Mouse (Mus musculus) liver, embryonic 12.5 days (tissue): ENCODE measurements around the gene Rsrc2. TPM values are rescaled to one million over a fixed set of nuclear protein-coding genes. Genes with fewer than 3 reads are reported as not detected.
"Not testable (repeated sequence)": the region's sequence is repeated elsewhere in the genome, so short reads cannot be mapped to it uniquely, and the experiment has no call there.

Source experiments
- ATAC-seq: fragments of 200-750 bp; cut with Nextera tagmentation; 2 replicates; pipeline ENCODE4 v1.8.0; 2017; ENCODE audit warnings: moderate number of reproducible peaks, mild to moderate bottlenecking, moderate library complexity
- H3K27ac ChIP-seq: fragments of 300-500 bp; sonication (generic); 2 replicates; pipeline ENCODE4 v1.5.1; 2016; ENCODE audit warnings: mild to moderate bottlenecking
- H3K27me3 ChIP-seq: fragments of 300-500 bp; sonication (generic); replicated peaks from 2 replicates; pipeline ENCODE4 v1.6.1; 2016; ENCODE audit warnings: mild to moderate bottlenecking, moderate library complexity
- H3K36me3 ChIP-seq: fragments of 300-500 bp; sonication (generic); 2 replicates; pipeline ENCODE4 v1.6.1; 2016; ENCODE audit warnings: mild to moderate bottlenecking, moderate library complexity
- H3K4me1 ChIP-seq: fragments of 300-500 bp; sonication (generic); 2 replicates; pipeline ENCODE4 v1.6.1; 2016
- H3K4me2 ChIP-seq: fragments of 300-500 bp; sonication (generic); 2 replicates; pipeline ENCODE4 v1.6.1; 2016; ENCODE audit warnings: mild to moderate bottlenecking, moderate library complexity
- H3K4me3 ChIP-seq: fragments of 300-500 bp; sonication (generic); 2 replicates; pipeline ENCODE4 v1.5.1; 2016; ENCODE audit warnings: mild to moderate bottlenecking, moderate library complexity
- H3K9ac ChIP-seq: fragments of 300-500 bp; sonication (generic); 2 replicates; pipeline ENCODE4 v1.6.1; 2016; ENCODE audit warnings: mild to moderate bottlenecking, moderate library complexity
- H3K9me3 ChIP-seq: fragments of 300-500 bp; sonication (generic); replicated peaks from 2 replicates; pipeline ENCODE4 v1.6.1; 2016; ENCODE audit warnings: mild to moderate bottlenecking, moderate library complexity
- WGBS: fragments of 180-500 bp; shearing (Covaris S2); methylation state at CpG from one replicate; pipeline ENCODE4 v1.1.7; 2016; ENCODE audit not compliant: insufficient replicate concordance; 5-methylcytosine and 5-hydroxymethylcytosine counted together
- polyA plus RNA-seq: library from polyadenylated mRNA; unstranded; fragments of >200 nt; fragmentation: Nextera tagmentation; extraction: Ambion mirVana; gene quantifications from 2 replicates; pipeline ENCODE4 v1.2.1, GENCODE M21; 2016

Rsrc2 gene
- polyA plus RNA-seq = 64.6 and 65.7 TPM in 2 replicates

- Histone ChIP-seq H3K4me1 (peaks cover 53% of the 10 kb centered on the region), H3K27me3 (no peaks in the 10 kb centered on the region)
Measured at GRCm38 (mm10) chr5:123749065-123750064, at the start of gene Rsrc2, which contains the start of gene Kntc1. Gene Rsrc2 (minus strand): TSS chr5:123749414. Gene Kntc1 (plus strand): TSS chr5:123749716.

DNA sequence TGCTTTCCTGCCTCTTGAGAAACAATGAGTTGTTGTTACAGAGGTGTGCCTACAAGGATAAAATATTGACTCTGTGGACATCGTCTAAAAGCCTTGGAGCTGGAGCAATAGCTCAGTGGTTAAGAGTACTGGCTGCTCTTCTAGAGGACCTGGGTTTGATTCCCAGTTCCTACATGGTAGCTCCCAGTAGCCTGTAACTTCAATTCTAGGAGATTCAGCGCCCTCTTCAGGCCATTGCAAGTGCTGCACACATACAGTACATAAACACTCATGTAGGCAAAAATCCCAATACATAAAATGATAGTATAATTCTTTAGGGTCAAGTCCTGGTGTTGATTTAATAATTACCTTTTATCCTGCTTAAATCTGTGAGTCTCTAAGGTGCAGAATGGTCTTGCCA is 43.9 kb upstream of the Rsrc2 start:
- 70% methylated on average over 2 of the region's 2 CpGs for WGBS
- peaks cover 97% of the 10 kb centered on the region for H3K36me3 ChIP-seq
- no peak overlapping the region for H3K9ac ChIP-seq
- no peak overlapping the region for H3K4me3 ChIP-seq
- H3K4me1 ChIP-seq = no peaks in the 10 kb centered on the region
- no peak overlapping the region for H3K27ac ChIP-seq
- no peak for ATAC-seq
- no peaks in the 10 kb centered on the region for H3K9me3 ChIP-seq
- H3K27me3 ChIP-seq = no peaks in the 10 kb centered on the region
- no peak overlapping the region for H3K4me2 ChIP-seq

More at GRCm38 (mm10) chr5:123749065-123750064, at the start of gene Rsrc2, which contains the start of gene Kntc1:
- Histone ChIP-seq H3K4me3 (peak within 1 kb of the TSS; percentile 89), H3K9me3 (no peaks in the 10 kb centered on the region), H3K9ac (peak within 1 kb of the TSS; percentile 88), H3K4me2 (peak within 1 kb of the TSS; percentile 91), H3K27ac (peak within 1 kb of the TSS; percentile 99), H3K36me3 (peaks cover 48% of the 10 kb centered on the region)
- peak; percentile 90 for ATAC-seq
- under 1% methylated on average over 63 of the region's 63 CpGs for WGBS

DNA sequence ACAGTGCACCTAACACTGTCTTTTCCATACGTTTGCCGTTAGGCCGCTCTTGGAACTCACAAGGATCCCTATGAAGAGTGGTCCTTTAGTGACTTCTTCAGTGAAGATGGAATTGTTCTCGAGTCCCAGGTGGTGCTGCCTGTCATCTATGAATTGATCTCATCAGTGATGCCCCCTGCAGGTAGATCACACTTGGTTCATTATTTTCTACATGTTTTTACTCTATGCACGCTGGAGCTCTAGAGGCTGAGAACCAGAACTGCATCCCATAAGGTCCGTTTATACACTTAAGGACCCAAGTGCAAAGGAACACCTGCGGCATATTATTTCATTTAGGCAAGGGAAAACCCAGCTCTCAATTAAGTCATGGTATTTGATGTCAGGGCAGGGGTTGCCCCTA is 39.8 kb upstream of the Rsrc2 start:
- H3K4me2 ChIP-seq = no peak overlapping the region
- 85% methylated on average over 7 of the region's 7 CpGs for WGBS
- peaks cover 97% of the 10 kb centered on the region for H3K36me3 ChIP-seq
- H3K9me3 ChIP-seq = no peaks in the 10 kb centered on the region
- no peak overlapping the region for H3K9ac ChIP-seq
- no peaks in the 10 kb centered on the region for H3K4me1 ChIP-seq
- H3K4me3 ChIP-seq = no peak overlapping the region
- no peak overlapping the region for H3K27ac ChIP-seq
- H3K27me3 ChIP-seq = no peaks in the 10 kb centered on the region
- ATAC-seq = no peak

DNA sequence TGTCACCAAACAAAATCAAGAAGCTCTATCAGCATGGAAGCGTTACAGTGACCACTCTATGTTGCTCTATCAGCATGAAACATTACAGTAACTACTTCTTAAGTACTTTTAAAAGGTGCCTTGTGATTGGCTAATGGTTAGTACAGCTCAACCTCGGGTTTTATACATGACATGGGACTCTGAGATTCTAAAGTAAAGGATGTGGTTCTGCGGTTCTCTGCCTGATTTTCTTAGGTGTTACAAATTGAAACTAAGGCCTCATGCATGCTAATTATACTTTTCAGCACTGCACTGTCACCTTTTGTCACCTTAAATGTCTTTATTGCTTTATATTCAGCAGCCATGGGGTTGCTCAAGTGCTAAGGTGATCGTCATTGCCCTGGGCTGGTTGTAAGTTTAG is 32.6 kb upstream of the Rsrc2 start:
- Histone ChIP-seq H3K9me3 (no peaks in the 10 kb centered on the region), H3K36me3 (peaks cover 99% of the 10 kb centered on the region), H3K4me1 (no peaks in the 10 kb centered on the region), H3K4me3 (no peak overlapping the region), H3K27me3 (no peaks in the 10 kb centered on the region), H3K4me2 (no peak overlapping the region), H3K27ac (no peak overlapping the region), H3K9ac (no peak overlapping the region)
- no peak for ATAC-seq
- 83% methylated on average over 4 of the region's 4 CpGs for WGBS

GRCm38 (mm10) chr5:123780716-123781115 is 31.5 kb upstream of the Rsrc2 start:
- Histone ChIP-seq H3K9me3 (no peaks in the 10 kb centered on the region), H3K4me1 (no peaks in the 10 kb centered on the region), H3K4me2 (no peak overlapping the region), H3K36me3 (peaks cover 99% of the 10 kb centered on the region), H3K4me3 (no peak overlapping the region), H3K9ac (no peak overlapping the region), H3K27me3 (no peaks in the 10 kb centered on the region), H3K27ac (no peak overlapping the region)
- 91% methylated on average over 8 of the region's 8 CpGs for WGBS
- ATAC-seq = no peak

DNA sequence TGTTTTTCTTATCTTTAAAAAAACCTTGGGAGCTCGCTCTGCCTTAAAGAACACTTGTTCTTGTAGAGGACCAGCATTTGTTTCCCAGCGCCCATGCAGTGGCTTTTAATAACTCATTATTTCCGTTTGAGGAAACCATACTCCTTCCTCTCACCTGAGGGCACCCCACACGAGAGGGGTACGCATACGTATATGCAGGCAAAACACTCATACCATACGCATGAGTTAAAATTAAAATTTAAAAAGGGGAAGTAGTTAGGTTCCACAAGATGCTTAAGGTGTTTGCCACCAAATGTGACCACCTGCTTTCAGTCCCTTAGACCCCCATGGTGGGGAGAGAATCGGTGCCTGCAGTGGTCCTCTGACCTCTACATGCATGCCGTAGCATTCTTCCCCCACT is 24.2 kb upstream of the Rsrc2 start:
- H3K4me1 ChIP-seq = no peaks in the 10 kb centered on the region
- H3K9ac ChIP-seq = no peak overlapping the region
- H3K4me2 ChIP-seq = no peak overlapping the region
- H3K36me3 ChIP-seq = peaks cover 99% of the 10 kb centered on the region
- no peaks in the 10 kb centered on the region for H3K9me3 ChIP-seq
- no peak overlapping the region for H3K27ac ChIP-seq
- no peaks in the 10 kb centered on the region for H3K27me3 ChIP-seq
- H3K4me3 ChIP-seq = no peak overlapping the region
- ATAC-seq = no peak
- WGBS = 85% methylated on average over 9 of the region's 9 CpGs

DNA sequence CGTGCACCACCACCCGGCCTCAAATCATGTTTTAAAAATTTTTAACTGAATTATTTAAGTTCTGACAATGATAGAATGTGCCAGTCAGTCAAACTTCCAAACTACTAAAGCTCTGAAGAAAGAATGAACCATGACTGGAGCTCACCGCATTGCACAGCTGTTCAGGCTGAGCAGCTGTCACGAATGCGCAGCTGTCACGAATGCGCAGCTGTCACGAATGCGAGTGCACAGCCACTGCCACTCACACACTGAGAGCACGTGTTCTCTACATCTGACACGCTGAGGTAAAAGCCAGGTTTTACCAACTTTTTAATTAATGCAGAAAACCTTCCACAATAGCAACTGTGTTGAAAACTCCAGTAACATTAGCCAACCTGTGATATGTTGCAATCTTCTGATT is 17.2 kb upstream of the Rsrc2 start:
- H3K4me3 ChIP-seq, H3K27me3 ChIP-seq, H3K9ac ChIP-seq, H3K9me3 ChIP-seq, ATAC-seq, H3K27ac ChIP-seq, H3K4me1 ChIP-seq, H3K4me2 ChIP-seq: not testable (repeated sequence)
- 93% methylated on average over 11 of the region's 11 CpGs for WGBS
- peaks cover 92% of the 10 kb centered on the region for H3K36me3 ChIP-seq

- H3K27me3 ChIP-seq = no peaks in the 10 kb centered on the region
- no peaks in the 10 kb centered on the region for H3K9me3 ChIP-seq
- H3K27ac ChIP-seq = no peak overlapping the region
- H3K36me3 ChIP-seq = peaks cover 91% of the 10 kb centered on the region
- no peak overlapping the region for H3K9ac ChIP-seq
- no peaks in the 10 kb centered on the region for H3K4me1 ChIP-seq
- H3K4me3 ChIP-seq = no peak overlapping the region
- no peak overlapping the region for H3K4me2 ChIP-seq
- no peak for ATAC-seq
- WGBS = 86% methylated on average over 11 of the region's 11 CpGs
Measured at GRCm38 (mm10) chr5:123765506-123765905, 16.3 kb upstream of the Rsrc2 start.

DNA sequence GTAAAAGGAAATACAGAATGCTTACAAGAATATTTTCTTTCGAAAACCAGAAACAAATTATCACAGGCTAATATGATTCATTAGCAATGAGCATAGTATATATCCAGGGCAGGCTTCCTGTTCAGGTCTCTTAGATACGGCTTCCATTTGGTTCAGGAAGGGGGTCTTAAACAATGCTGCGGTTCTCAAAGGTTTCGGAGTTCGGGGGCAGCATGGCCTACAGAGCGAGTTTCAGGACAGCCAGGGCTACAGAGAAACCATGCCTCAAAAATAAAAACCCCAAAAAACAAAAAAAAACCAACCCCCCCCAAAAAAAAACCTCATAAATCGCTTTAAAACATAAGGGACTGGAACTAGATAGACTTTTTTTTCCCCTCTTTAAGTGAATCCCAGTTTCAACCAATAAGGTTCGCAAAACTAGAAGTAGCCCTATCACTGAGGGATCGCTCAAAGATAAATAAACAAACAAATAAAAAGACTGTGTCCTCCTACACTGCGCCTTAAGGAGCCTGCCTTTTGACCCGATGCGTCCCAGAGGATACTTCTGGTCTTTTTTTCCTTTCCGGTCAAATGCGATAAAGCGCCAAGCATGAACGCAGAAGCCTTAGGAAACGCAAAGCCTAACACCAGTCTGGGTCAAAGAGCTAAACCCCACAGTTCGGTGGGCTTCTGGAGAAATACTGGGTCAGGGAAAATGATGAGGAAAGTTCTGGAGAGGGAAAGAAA is 712 bp downstream of the Rsrc2 start:
- under 1% methylated on average over 18 of the region's 18 CpGs for WGBS
- H3K9me3 ChIP-seq = no peaks in the 10 kb centered on the region
- peak overlapping the region; percentile 89 for H3K4me3 ChIP-seq
- peaks cover 53% of the 10 kb centered on the region for H3K4me1 ChIP-seq
- peak overlapping the region; percentile 99 for H3K27ac ChIP-seq
- peak overlapping the region; percentile 88 for H3K9ac ChIP-seq
- H3K4me2 ChIP-seq = peak overlapping the region; percentile 91
- ATAC-seq = peak; percentile 9; the same call in 1 of the 2 replicates
- H3K36me3 ChIP-seq = peaks cover 48% of the 10 kb centered on the region
- no peaks in the 10 kb centered on the region for H3K27me3 ChIP-seq

DNA sequence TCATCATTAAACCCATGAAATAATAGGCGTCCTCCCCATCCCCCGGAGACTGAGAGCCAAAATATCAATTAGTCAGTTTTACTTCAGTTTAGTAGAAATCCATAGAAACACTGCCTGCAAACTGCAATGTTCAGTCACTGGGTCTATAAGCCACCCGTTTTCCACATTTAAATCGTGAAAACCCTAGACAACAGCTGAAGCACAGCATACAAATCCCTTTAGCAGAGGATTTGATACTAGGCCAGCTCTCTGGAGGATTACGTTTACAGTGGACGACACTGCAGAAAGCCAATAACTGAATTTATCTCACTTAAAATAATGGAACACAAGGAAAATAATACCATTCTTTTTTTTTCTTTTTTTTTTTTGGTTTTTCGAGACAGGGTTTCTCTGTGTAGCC is 1.6 kb downstream of the Rsrc2 start:
- Histone ChIP-seq H3K9me3 (no peaks in the 10 kb centered on the region), H3K36me3 (peaks cover 50% of the 10 kb centered on the region), H3K9ac (peak overlapping the region; percentile 88), H3K4me2 (peak overlapping the region; percentile 91), H3K4me1 (peaks cover 50% of the 10 kb centered on the region), H3K27me3 (no peaks in the 10 kb centered on the region), H3K27ac (peak overlapping the region; percentile 60; the same call in 1 of the 2 replicates), H3K4me3 (peak overlapping the region; percentile 89)
- no peak for ATAC-seq
- 26% methylated on average over 7 of the region's 7 CpGs for WGBS

DNA sequence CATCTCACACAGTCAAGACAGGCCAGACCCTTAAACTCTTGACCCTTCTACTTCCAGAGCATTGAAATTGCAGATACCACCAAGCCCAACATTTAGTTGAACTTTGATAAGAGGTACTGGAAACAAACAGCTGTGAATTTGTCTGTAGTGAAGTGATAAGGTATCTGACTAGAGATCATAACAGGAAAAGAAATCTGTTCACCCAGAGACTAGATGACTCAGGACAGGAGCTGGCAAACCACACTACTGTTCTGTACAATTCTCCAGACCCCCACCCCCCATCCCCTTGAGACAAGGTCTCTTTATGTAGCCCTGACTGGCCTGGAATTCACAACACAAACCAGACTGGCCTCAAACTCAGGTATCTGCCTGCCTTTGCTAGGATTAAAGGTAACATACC is 3.0 kb downstream of the Rsrc2 start:
- Histone ChIP-seq H3K9ac (0 out of 2 replicates have a peak overlapping the region, but pooled peaks have one; percentile 88), H3K27ac (peak overlapping the region; percentile 41; the same call in 1 of the 2 replicates), H3K4me1 (peaks cover 36% of the 10 kb centered on the region), H3K9me3 (no peaks in the 10 kb centered on the region), H3K27me3 (no peaks in the 10 kb centered on the region), H3K4me2 (peak overlapping the region; percentile 91), H3K4me3 (peak overlapping the region; percentile 89), H3K36me3 (peaks cover 50% of the 10 kb centered on the region)
- ATAC-seq = no peak

DNA sequence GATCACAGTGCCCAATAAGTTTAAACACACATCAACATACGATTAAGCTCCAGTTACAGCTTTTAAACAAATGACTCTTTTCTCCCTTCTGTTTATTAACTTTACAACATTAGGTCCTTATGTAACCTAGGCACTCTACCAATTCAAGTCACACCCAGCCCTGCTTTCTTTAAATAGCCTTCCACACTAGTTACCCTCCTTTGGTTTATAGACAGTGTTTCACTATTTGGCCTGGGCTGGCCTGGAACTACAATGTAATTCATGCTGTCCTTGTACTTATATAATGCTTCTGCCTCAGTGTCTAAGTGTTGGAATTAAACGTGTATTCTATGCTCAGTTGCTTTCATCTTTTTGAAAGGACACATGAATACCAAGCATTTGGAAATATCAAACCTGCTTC is 4.9 kb downstream of the Rsrc2 start:
- ATAC-seq = no peak
- peaks cover 25% of the 10 kb centered on the region for H3K4me1 ChIP-seq
- H3K4me3 ChIP-seq = no peak overlapping the region
- 88% methylated on average over 2 of the region's 2 CpGs for WGBS
- no peaks in the 10 kb centered on the region for H3K9me3 ChIP-seq
- H3K27me3 ChIP-seq = no peaks in the 10 kb centered on the region
- H3K36me3 ChIP-seq = peaks cover 69% of the 10 kb centered on the region
- no peak overlapping the region for H3K4me2 ChIP-seq
- H3K27ac ChIP-seq = no peak overlapping the region
- no peak overlapping the region for H3K9ac ChIP-seq
